Mouse (Mus musculus) hindbrain, embryonic 16.5 days (tissue): ENCODE measurements around the gene Ovol1. TPM values are rescaled to one million over a fixed set of nuclear protein-coding genes. Genes with fewer than 3 reads are reported as not detected.

Experiments
- ATAC-seq: fragments of 200-750 bp; cut with Nextera tagmentation; 2 replicates; pipeline ENCODE4 v1.8.0; 2017; ENCODE audit warnings: moderate TSS enrichment, moderate library complexity
- H3K27ac ChIP-seq: fragments of 300-500 bp; sonication (generic); 2 replicates; pipeline ENCODE4 v1.5.1; 2014; ENCODE audit warnings: low read depth, mild to moderate bottlenecking, control low read depth, low read length, moderate library complexity
- H3K27me3 ChIP-seq: fragments of 300-500 bp; sonication (generic); replicated peaks from 2 replicates; pipeline ENCODE4 v1.6.1; 2014; ENCODE audit warnings: low read length; ENCODE audit not compliant: control insufficient read depth, insufficient read depth
- H3K36me3 ChIP-seq: fragments of 300-500 bp; sonication (generic); 2 replicates; pipeline ENCODE4 v1.6.1; 2014; ENCODE audit warnings: mild to moderate bottlenecking, low read length, moderate library complexity, mixed read lengths; ENCODE audit not compliant: control insufficient read depth, insufficient read depth
- H3K4me1 ChIP-seq: fragments of 300-500 bp; sonication (generic); 2 replicates; pipeline ENCODE4 v1.6.1; 2014; ENCODE audit warnings: low read depth, low read length; ENCODE audit not compliant: control insufficient read depth, insufficient read depth
- H3K4me2 ChIP-seq: fragments of 300-500 bp; sonication (generic); 2 replicates; pipeline ENCODE4 v1.6.1; 2014; ENCODE audit warnings: mild to moderate bottlenecking, low read length, control low read depth, moderate library complexity
- H3K4me3 ChIP-seq: fragments of 300-500 bp; sonication (generic); 2 replicates; pipeline ENCODE4 v1.5.1; 2014; ENCODE audit warnings: mild to moderate bottlenecking, low read length, control low read depth, moderate library complexity
- H3K9ac ChIP-seq: fragments of 300-500 bp; sonication (generic); 2 replicates; pipeline ENCODE4 v1.6.1; 2014; ENCODE audit warnings: low read depth, mild to moderate bottlenecking, control low read depth, low read length, moderate library complexity
- H3K9me3 ChIP-seq: fragments of 300-500 bp; sonication (generic); 2 replicates; pipeline ENCODE4 v1.6.1; 2014; ENCODE audit warnings: mild to moderate bottlenecking, low read length, moderate library complexity; ENCODE audit not compliant: control insufficient read depth
- WGBS: fragments of 180-500 bp; shearing (Covaris S2); extraction: QIAGEN DNeasy Blood & Tissue Kit; methylation state at CpG from one replicate; pipeline ENCODE4 v1.1.7; 2014; 5-methylcytosine and 5-hydroxymethylcytosine counted together
- polyA plus RNA-seq: library from polyadenylated mRNA; unstranded; fragments of >200 nt; fragmentation: Nextera tagmentation; extraction: Ambion mirVana; gene quantifications from 2 replicates; pipeline ENCODE4 v1.2.1, GENCODE M21; 2015

The Ovol1 gene
- polyA plus RNA-seq, 1 experiment from 2014 or later: 0.20 TPM

- H3K27me3 ChIP-seq: no peaks in the 10 kb centered on the region
- no peak overlapping the region for H3K27ac ChIP-seq
- H3K9ac ChIP-seq: no peak overlapping the region
- 77% methylated on average over 7 of the region's 7 CpGs for WGBS
- peaks cover 9% of the 10 kb centered on the region; the same call in 1 of the 2 replicates for H3K4me1 ChIP-seq
- no peak overlapping the region for H3K4me3 ChIP-seq
- no peak for ATAC-seq
- no peaks in the 10 kb centered on the region for H3K9me3 ChIP-seq
- H3K36me3 ChIP-seq: no peaks in the 10 kb centered on the region
- no peak overlapping the region for H3K4me2 ChIP-seq
These were observed 44.3 kb downstream of the Ovol1 start for GRCm38 (mm10) chr19:5515840-5516777.

GRCm38 (mm10) chr19:5513005-5513349 is 47.5 kb downstream of the Ovol1 start:
- no peak overlapping the region for H3K27ac ChIP-seq
- WGBS: 81% methylated on average over 3 of the region's 3 CpGs
- no peaks in the 10 kb centered on the region for H3K36me3 ChIP-seq
- H3K9ac ChIP-seq: no peak overlapping the region
- H3K27me3 ChIP-seq: no peaks in the 10 kb centered on the region
- no peak overlapping the region for H3K4me3 ChIP-seq
- H3K9me3 ChIP-seq: no peaks in the 10 kb centered on the region
- H3K4me1 ChIP-seq: peaks cover 20% of the 10 kb centered on the region
- no peak overlapping the region for H3K4me2 ChIP-seq
- no peak for ATAC-seq

GRCm38 (mm10) chr19:5512091-5513004 is 48.1 kb downstream of the Ovol1 start:
- Histone ChIP-seq H3K9ac (no peak overlapping the region), H3K9me3 (no peaks in the 10 kb centered on the region), H3K4me1 (peaks cover 20% of the 10 kb centered on the region), H3K36me3 (no peaks in the 10 kb centered on the region), H3K4me2 (no peak overlapping the region), H3K27me3 (no peaks in the 10 kb centered on the region), H3K4me3 (no peak overlapping the region), H3K27ac (no peak overlapping the region)
- 78% methylated on average over 12 of the region's 12 CpGs for WGBS
- ATAC-seq: no peak

GRCm38 (mm10) chr19:5511074-5511632 is 49.3 kb downstream of the Ovol1 start:
- H3K27ac ChIP-seq: peak overlapping the region; percentile 51; the same call in 1 of the 2 replicates
- 57% methylated on average over 15 of the region's 15 CpGs for WGBS
- no peaks in the 10 kb centered on the region for H3K27me3 ChIP-seq
- H3K36me3 ChIP-seq: no peaks in the 10 kb centered on the region
- peak overlapping the region; percentile 56 for H3K4me2 ChIP-seq
- H3K9me3 ChIP-seq: no peaks in the 10 kb centered on the region
- peak overlapping the region; percentile 58 for H3K9ac ChIP-seq
- ATAC-seq: no peak
- peaks cover 20% of the 10 kb centered on the region for H3K4me1 ChIP-seq
- H3K4me3 ChIP-seq: peak overlapping the region; percentile 51

- Histone ChIP-seq H3K9ac (peak within 1 kb of the TSS; percentile 71), H3K27me3 (no peaks in the 10 kb centered on the region), H3K27ac (peak within 1 kb of the TSS; percentile 51), H3K4me3 (peak within 1 kb of the TSS; percentile 51), H3K36me3 (no peaks in the 10 kb centered on the region), H3K9me3 (no peaks in the 10 kb centered on the region), H3K4me2 (peak within 1 kb of the TSS; percentile 56), H3K4me1 (peaks cover 20% of the 10 kb centered on the region)
- peak; percentile 100 for ATAC-seq
- WGBS: 1% methylated on average over 47 of the region's 47 CpGs
These were observed 50.1 kb downstream of the Ovol1 start, which contains the start of gene Snx32 for GRCm38 (mm10) chr19:5510031-5511026. Snx32 (minus strand) TSS chr19:5510538.

GRCm38 (mm10) chr19:5503687-5504086 is 56.8 kb downstream of the Ovol1 start, which contains the start of gene 1700020D05Rik:
1700020D05Rik (minus strand) TSS chr19:5503787.
- H3K27ac ChIP-seq: no peak within 1 kb of the TSS
- no peak for ATAC-seq
- 69% methylated on average over 15 of the region's 17 CpGs for WGBS

GRCm38 (mm10) chr19:5500330-5500875 is 60.0 kb downstream of the Ovol1 start:
- no peak for ATAC-seq
- 93% methylated on average over 2 of the region's 2 CpGs for WGBS
- no peaks in the 10 kb centered on the region for H3K4me1 ChIP-seq
- H3K4me2 ChIP-seq: no peak overlapping the region
- H3K27me3 ChIP-seq: no peaks in the 10 kb centered on the region
- H3K4me3 ChIP-seq: no peak overlapping the region
- H3K36me3 ChIP-seq: peaks cover 15% of the 10 kb centered on the region
- no peak overlapping the region for H3K9ac ChIP-seq
- no peaks in the 10 kb centered on the region for H3K9me3 ChIP-seq
- H3K27ac ChIP-seq: no peak overlapping the region

More at GRCm38 (mm10) chr19:5503687-5504086, 56.8 kb downstream of the Ovol1 start, which contains the start of gene 1700020D05Rik:
- Histone ChIP-seq H3K27me3 (no peaks in the 10 kb centered on the region), H3K36me3 (peaks cover 5% of the 10 kb centered on the region), H3K4me1 (no peaks in the 10 kb centered on the region), H3K9ac (no peak within 1 kb of the TSS), H3K4me3 (no peak within 1 kb of the TSS), H3K9me3 (no peaks in the 10 kb centered on the region), H3K4me2 (no peak within 1 kb of the TSS)
